Mouse (Mus musculus): ENCODE measurements around the gene Zfp414. TPM values are rescaled to one million over a fixed set of nuclear protein-coding genes. Genes with fewer than 3 reads are reported as not detected.

The Zfp414 gene
- polyA plus RNA-seq, 1 experiment: 53.8 TPM

GRCm38 (mm10) chr17:33649781-33650475 lies 21.0 kb downstream of the Zfp414 start:
- DNase-seq (ENCODE audit: low spot score): no peak

DNA sequence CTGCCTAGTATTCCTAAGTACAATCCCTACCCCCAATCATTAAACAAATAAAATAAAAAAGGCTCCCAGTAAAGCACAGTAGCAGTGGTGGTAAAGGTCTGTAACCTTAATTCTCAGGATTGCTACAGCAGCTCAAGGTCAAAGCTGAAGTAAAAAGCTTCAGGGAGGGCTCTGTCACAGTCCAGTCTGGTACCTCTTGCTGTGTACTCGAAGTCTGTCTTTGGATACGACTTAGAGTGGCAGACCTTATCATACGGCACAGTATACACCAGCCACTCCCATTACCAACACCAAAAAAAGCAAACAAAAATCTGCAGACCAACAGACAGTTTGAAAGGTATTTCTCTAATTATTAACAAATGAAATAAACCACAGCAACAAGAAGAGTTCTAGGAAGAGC lies 37.9 kb downstream of the Zfp414 start:
- no peak for DNase-seq (ENCODE audit: low spot score)

- no peak for DNase-seq (ENCODE audit: low spot score)
Measured at GRCm38 (mm10) chr17:33669681-33670080, 40.8 kb downstream of the Zfp414 start.

DNA sequence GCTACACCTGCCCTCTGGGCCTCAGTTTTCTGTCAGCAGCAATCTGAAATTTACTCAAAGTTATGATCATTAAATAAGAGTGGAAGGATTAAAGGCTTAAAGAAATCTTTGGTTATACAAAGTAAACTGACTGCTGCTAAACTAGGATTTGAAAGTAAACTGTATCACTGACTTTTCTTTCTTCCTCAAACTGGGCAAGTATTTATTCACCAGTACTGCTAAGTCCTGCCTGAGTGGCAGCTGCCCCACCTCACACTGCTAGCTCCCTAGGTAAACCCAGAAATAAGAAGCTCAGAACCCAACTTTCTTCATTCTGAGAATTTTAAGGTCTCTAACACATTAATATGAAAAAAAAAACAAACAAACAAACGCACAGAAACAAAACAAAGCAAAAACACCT lies 44.9 kb downstream of the Zfp414 start:
- no peak for DNase-seq (ENCODE audit: low spot score)

- DNase-seq (ENCODE audit: low spot score): no peak
Measured at GRCm38 (mm10) chr17:33675452-33675851, 46.6 kb downstream of the Zfp414 start.

GRCm38 (mm10) chr17:33676086-33676485 lies 47.2 kb downstream of the Zfp414 start:
- DNase-seq (ENCODE audit: low spot score): no peak

DNA sequence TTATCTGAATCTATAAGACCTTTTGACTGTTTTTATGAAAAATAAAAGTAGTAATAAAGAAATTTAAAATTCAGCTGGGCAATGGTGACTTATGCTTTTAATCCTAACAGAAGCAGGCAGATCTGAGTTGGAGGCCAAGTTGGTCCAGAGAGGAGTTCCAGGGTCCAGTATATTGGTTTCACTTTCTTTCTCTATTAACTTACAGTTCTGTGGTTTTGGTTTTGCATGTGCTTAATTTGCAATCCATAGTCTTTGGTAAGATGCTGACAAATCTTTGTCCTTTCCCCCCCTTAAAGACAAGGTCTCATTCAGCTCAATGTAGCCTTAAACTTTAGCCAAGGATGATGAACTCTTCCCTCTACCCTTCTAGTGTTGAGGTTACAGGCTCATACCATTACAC lies 49.9 kb downstream of the Zfp414 start:
- DNase-seq (ENCODE audit: low spot score): no peak

Other genes with a start within 250 kb of the Zfp414 start
- gene Zfp101, start 234.4 kb upstream of the Zfp414 start, polyA plus RNA-seq (2012; rRNA removed): 8.5 and 9.5 TPM in 2 replicates
- gene Actl9, start 196.2 kb upstream of the Zfp414 start, polyA plus RNA-seq (2012; rRNA removed): 0.25 TPM in 2 replicates
- gene Adamts10, start 104.9 kb upstream of the Zfp414 start, polyA plus RNA-seq (2012; rRNA removed): 78.8 and 99.6 TPM in 2 replicates
- 6.4 and 6.5 TPM in 2 replicates for gene Myo1f, start 73.4 kb upstream of the Zfp414 start, polyA plus RNA-seq (2012; rRNA removed)
- 1.4 and 1.8 TPM in 2 replicates for gene Pram1, start 9.0 kb downstream of the Zfp414 start, polyA plus RNA-seq (2012; rRNA removed)
- 107 and 131 TPM in 2 replicates for gene Hnrnpm, start 57.8 kb downstream of the Zfp414 start, polyA plus RNA-seq (2012; rRNA removed)
- gene March2, start 89.6 kb downstream of the Zfp414 start, polyA plus RNA-seq (2012; rRNA removed): 106 and 118 TPM in 2 replicates
- gene Rab11b, start 131.4 kb downstream of the Zfp414 start, polyA plus RNA-seq (2012; rRNA removed): 238 and 246 TPM in 2 replicates
- gene Angptl4, start 152.7 kb downstream of the Zfp414 start, polyA plus RNA-seq (2012; rRNA removed): 7.7 and 11.3 TPM in 2 replicates
- gene Kank3, start 181.4 kb downstream of the Zfp414 start, polyA plus RNA-seq (2012; rRNA removed): 65.6 and 79.0 TPM in 2 replicates
- 1,557 and 1,878 TPM in 2 replicates for gene Rps28, start 195.5 kb downstream of the Zfp414 start, polyA plus RNA-seq (2012; rRNA removed)
- gene Ndufa7, start 195.5 kb downstream of the Zfp414 start, polyA plus RNA-seq (2012; rRNA removed): 307 and 382 TPM in 2 replicates
- 21.4 and 21.5 TPM in 2 replicates for gene Cd320, start 214.0 kb downstream of the Zfp414 start, polyA plus RNA-seq (2012; rRNA removed)
- not detected in 2 replicates for gene Gm7029, start 244.7 kb downstream of the Zfp414 start, polyA plus RNA-seq (2012; rRNA removed)

All from urinary bladder, adult 2 months (tissue).